Mouse (Mus musculus) heart, postnatal 0 days (tissue): Measurements from ENCODE around the gene Snap29.

Experiments
- CTCF ChIP-seq: IDR thresholded peaks from 2 replicates; pipeline ENCODE4 v1.5.1; 2016; ENCODE audit warnings: antibody characterized with exemption, control low read depth, low read depth
- EP300 ChIP-seq: IDR thresholded peaks from 2 replicates; pipeline ENCODE4 v1.6.1; 2016; ENCODE audit warnings: antibody characterized with exemption, low read depth

DNA sequence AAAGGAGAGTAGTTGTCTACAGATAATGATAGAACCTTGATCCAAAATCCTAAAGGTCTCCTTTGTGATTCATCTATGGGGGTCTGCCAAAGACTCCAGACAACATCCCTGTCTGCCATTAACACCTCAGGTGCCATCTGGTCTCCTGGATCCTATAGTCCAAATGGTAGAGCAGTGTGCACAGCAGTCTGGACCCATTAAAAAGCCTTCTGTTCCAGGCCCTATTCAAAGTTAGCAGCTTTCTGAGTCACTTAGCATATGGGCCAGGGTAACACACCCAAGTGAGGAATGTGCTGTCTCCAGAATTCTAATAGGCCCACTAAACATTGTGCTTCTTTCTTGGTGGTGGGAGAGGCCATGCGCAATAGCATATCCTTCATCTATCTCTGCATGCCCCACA lies 51.1 kb downstream of the Snap29 start:
- no peak for TF ChIP-seq EP300
- TF ChIP-seq CTCF, result no peak
